Mouse (Mus musculus) cerebellum, adult 2 months (tissue): ENCODE measurements at regions not wholly inside any gene's neighbourhood (a gene's known extent, or its start where the extent isn't known, plus 50 kb on each side); places are given as distances from the start of the nearest gene placed in this dataset.

Source experiments
- CTCF ChIP-seq: fragments of 200-500 bp; IDR thresholded peaks from 2 replicates; pipeline ENCODE4 v1.5.1; 2011; ENCODE audit warnings: low read depth, mild to moderate bottlenecking, control low read depth, low read length, moderate library complexity, borderline replicate concordance; ENCODE audit not compliant: insufficient read depth
- POLR2A ChIP-seq: fragments of 200-500 bp; IDR thresholded peaks from 2 replicates; pipeline ENCODE4 v1.6.1; 2011; ENCODE audit warnings: low read length, control low read depth, borderline replicate concordance; ENCODE audit not compliant: insufficient read depth

DNA sequence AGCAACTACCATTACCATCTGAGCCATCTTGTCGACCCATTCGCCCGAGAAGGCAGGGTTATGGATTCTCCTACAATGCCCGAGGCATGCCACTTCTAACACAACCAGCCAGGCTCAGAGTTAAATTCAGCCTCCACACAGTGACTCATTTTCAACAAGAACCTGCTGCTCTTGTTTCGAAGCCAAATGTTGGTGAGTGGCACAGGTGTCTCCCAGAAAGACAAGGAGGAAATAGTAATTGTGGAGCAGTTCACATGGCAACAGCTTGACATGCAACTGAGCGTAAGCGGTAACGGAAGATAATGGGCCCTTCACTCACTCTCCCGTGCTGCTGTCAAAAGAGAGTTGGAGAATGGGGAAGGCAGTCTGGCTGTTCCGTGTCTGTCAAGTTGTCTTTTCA is 92.9 kb upstream of the Arl4c start:
- TF ChIP-seq CTCF (no peak), POLR2A (no peak)
